Mouse (Mus musculus) lung, adult 2 months (tissue): ENCODE results near the gene Nfe2.

Source experiments
- CTCF ChIP-seq: fragments of 200-500 bp; IDR thresholded peaks from 2 replicates; pipeline ENCODE4 v1.5.1; 2011; ENCODE audit warnings: mild to moderate bottlenecking, low read length, control low read depth; ENCODE audit not compliant: insufficient read depth
- POLR2A ChIP-seq: fragments of 200-500 bp; IDR thresholded peaks from 2 replicates; pipeline ENCODE4 v1.6.1; 2011; ENCODE audit warnings: low read depth, mild to moderate bottlenecking, control low read depth, low read length, borderline replicate concordance; ENCODE audit errors: extremely low read depth

- TF ChIP-seq CTCF (no peak), POLR2A (no peak)
Observed at GRCm38 (mm10) chr15:103245616-103246015, 12.6 kb downstream of the Nfe2 start.
